Mouse (Mus musculus) CD8-positive naive resting alpha-beta T cell, adult 2 months (primary cell): ENCODE data around the gene Gm43738.

Source experiments
- DNase-seq, 2 experiments: peaks; one replicate each; pipeline ENCODE4 v3.0.0; 2022; ENCODE audit warnings: low read depth in 2 of 2, low spot score in 2 of 2

Gm43738 gene

DNA sequence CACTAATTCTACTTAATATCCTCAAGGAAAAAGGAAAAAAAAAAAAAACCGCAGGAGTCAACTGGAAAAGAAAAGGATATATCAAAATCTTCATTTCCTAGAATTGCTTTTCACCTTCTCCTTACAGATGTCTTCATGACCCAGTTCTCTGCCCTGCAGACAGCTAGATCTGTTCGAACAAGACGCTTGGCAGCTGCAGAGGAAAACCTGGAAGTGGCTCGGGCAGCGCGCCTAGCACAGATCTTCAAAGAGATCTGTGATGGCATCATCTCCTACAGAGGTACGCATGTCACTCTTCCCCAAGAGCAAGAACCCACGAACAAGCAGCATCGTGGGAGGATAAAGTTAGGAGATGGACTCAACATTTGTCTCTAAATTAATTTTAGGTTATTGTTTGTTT is 42.5 kb downstream of the Gm43738 start:
- no peak for DNase-seq

DNA sequence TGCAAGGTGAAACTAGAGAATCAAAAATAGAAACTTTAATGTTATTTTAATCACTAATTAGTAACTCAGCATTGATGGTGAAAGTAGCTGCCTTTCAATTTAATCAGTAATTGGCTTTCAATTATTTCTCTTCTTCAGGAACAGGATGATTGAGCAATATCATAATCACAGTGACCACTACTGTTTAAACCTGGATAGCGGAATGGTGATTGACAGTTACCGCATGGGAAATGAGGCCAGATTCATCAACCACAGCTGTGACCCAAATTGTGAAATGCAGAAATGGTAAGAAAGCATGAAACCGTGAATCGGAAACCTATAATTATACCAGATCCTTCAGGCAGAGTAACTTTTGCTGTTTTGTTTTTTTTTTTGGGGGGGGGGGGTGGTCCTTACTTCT is 57.5 kb downstream of the Gm43738 start:
- DNase-seq: no peak
